Mouse (Mus musculus) right cerebral cortex, postnatal 4 days (tissue): ENCODE data around the gene Gm11146.
A peak's percentile ranks its signal among the peaks of the same experiment; 100 is the strongest.

Experiments used
- DNase-seq: peaks from one replicate; pipeline ENCODE4 v3.0.0-alpha.2; 2022

Gm11146 gene

GRCm38 (mm10) chr16:77601994-77602393 is at the start of gene Gm11146:
Gm11146 (minus strand) TSS chr16:77602094.
- DNase-seq, result no peak

DNA sequence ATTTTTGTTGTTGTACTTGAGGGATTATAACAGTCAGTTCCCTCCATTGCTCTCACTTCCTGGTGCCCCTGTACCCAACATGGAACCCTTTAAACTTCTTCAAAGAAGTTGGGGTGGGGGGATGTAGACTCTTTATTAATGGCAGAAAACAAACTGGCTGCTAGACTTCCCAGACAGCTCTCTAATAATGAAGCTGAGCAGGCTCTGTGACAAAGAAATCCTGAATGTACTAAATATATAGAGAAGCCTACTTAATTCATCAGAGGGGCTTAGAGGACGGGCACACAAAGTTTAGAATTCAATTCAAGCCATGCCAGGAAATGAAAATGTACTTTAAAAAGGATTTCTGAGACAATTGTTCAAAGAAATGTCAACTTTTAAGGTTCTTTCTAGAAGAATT is 48.7 kb upstream of the Gm11146 start:
- no peak for DNase-seq

DNA sequence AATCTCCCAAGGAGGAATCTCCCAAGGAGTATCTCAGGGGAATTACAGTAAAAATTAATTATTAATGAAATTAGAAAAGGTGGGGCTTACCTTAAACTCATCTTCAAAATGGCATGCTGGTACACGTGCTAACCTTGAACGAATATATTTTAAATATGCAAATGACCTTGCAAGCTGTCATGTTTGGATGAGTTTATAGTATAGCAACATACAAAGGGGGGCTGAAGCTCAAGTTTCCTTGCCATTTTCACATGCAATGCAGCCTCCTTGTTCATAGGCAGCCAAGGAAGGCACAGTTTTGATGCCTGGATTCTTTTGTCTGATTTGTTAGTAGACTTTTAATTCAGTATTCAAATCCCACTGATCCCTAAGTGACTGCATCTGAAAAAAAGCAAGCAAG is 47.1 kb upstream of the Gm11146 start:
- no peak for DNase-seq

GRCm38 (mm10) chr16:77648181-77648580 is 46.3 kb upstream of the Gm11146 start:
- DNase-seq, result no peak

GRCm38 (mm10) chr16:77646146-77646545 is 44.3 kb upstream of the Gm11146 start:
- DNase-seq, result no peak

GRCm38 (mm10) chr16:77644976-77645375 is 43.1 kb upstream of the Gm11146 start:
- DNase-seq, result no peak

DNA sequence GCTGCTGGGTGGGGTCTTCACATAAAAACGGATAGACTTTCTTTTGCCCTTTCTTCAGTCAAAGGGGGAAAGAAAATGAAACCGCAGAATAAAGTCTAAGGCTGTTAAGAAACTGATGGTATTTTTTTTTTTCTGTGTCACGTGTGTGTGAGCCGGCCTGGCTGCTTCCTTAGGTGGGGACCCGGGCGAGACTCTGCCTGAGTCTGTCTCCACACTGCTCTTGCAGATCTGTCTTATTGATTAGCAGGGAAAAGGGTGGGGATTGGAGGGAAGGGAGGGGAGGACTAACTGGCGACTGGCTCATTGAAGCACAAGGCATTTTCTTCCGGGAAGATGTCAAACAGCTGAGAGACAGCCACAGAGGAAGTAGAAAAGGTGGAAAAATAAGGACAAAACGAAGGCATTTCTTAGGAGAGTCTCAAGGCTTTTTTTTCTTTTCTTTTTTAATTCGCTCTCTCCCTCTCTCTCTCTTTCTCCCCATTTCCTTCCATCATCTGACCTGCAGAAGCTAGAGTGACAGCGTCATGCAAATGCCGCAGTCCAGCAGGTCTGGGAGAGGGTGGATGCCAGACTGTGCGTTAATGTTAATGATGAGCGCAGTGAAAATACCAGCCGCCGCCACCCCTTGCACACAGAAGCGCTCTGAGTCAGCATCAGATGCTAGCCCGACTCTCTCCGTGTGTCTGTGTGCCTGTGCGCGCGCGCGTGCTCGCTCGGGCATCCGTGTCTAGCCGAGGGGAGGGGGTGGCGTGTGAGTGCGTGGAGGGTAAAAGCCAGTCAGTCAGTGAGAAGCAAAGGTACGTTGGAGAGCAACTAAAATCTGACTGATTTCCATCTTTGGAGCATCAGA is 42.2 kb upstream of the Gm11146 start:
- peak; percentile 82 for DNase-seq

DNA sequence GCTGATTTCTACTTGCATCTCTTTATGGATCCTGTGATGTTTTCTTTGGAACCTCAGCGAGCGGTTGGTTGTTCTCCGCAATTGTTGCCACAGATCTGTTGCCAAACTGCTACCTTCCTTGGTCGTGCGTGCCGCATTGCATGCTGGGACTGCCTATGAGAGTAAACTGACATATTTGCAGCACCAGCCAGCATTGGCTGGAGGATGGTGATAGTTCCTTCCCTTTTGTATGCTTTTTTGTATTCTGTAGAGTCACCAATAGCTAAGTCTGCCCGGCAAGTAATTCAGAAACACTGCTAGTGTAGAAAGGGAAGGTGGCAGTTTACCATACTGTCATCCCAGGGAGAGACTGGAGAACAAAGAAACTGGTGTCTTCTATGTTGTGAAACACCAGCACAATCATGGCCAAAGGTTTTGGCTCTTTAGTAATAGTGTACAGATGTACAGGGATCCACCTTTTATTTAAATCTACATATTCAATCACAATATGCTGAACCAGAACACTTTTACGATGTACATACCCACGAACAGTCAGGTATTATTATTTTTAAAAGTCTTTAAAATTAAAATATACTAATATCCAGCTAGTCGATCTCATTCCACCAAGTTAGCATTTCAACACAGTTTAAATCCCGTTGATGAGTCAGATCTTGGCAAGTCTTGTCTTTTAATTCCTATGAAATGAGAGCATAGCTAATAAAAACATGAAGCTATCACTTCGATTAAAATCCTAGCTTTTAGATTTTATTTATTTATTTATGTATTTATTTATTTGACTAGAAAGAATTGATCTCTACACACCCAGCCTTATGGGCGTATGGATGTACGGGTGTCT is 41.4 kb upstream of the Gm11146 start:
- DNase-seq, result peak; percentile 63

- DNase-seq, result no peak
Measured at GRCm38 (mm10) chr16:77636497-77636896, 34.6 kb upstream of the Gm11146 start.

GRCm38 (mm10) chr16:77632315-77632881 is 30.5 kb upstream of the Gm11146 start:
- DNase-seq, result no peak

DNA sequence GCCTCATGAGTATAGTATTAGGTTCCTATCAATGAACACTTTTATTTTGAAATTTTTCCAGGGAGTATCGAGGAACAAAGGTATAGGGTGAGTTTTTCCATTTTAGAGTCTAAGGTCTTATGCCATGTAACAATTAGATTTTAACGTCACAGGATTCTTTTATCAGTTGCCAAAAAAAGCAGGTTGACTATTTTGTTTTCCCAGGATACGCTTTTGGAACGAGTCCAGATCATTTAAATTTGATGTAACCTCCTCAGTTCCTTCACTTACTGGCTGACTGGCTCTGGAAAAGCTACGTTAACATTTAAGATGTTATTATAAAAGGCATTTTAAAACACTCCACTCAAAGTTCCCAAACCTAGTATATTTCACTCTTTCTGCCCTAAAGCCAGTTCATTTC is 20.8 kb upstream of the Gm11146 start:
- DNase-seq, result no peak

GRCm38 (mm10) chr16:77602581-77602980 is 687 bp upstream of the Gm11146 start:
- DNase-seq, result no peak

GRCm38 (mm10) chr16:77598787-77599186 is 3.1 kb downstream of the Gm11146 start:
- DNase-seq, result no peak

DNA sequence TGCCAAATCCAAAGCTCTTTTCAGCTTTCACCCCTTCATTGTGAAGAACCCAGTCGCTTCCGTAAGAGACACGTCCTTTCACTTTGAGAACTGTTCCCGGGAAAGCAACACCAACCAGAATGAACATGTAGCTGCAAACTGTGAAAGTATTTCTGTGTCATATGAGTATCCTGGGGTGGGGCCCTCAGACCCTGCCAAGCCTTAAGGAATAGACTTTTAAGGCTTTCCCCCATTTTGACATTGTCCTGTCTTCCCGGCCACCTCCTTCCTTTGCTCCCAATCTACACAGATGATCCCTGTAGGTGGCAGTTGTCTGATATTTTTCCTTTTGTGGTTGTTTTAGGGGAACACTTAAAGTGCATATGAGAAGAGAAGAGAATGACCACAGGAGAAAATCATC is 5.3 kb downstream of the Gm11146 start:
- DNase-seq, result peak; percentile 29

DNA sequence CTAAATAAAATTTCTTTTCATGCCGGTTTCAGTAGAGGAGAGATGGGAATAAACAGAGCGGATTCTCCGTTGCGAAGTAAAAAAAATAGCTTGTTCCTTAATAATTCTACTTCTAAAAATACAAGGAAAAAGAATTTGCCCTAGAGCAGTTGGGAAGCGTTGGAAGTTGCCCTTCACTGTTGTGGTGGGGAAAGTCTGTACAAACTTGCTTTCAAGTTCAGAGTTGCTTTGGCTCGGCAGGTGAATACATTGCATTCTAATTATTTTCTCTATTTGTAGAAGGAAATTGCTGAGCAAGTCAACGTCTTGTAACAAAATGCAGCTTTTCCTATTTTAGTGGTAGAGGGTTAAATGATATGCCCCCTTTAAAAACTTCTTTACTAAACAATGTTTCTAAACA is 6.2 kb downstream of the Gm11146 start:
- no peak for DNase-seq

- peak; percentile 67 for DNase-seq
Measured at GRCm38 (mm10) chr16:77594553-77594952, 7.3 kb downstream of the Gm11146 start.

- DNase-seq, result peak; percentile 79
Measured at GRCm38 (mm10) chr16:77593828-77594421, 8.0 kb downstream of the Gm11146 start.

DNA sequence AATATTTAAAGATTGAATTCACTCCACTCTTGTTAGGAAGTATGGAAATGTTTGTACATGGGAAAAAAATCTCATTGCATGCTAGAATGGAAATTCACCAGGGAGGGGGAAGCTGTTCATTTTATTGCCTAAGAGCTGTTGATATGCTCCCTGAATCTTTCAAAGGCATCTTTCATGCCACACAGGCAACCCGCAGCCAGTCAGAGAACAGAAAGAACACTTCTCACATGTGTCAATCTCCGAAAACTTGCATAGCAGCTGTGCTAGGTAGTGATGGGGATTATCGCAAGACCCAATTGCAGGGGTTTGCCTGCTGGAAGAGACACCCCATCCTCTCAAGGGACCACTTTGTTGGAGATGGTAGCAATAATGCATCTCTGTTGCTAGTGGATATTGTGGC is 8.9 kb downstream of the Gm11146 start:
- DNase-seq, result no peak

GRCm38 (mm10) chr16:77573036-77573435 is 28.9 kb downstream of the Gm11146 start:
- DNase-seq, result no peak

GRCm38 (mm10) chr16:77569457-77569856 is 32.4 kb downstream of the Gm11146 start:
- no peak for DNase-seq

GRCm38 (mm10) chr16:77568384-77568783 is 33.5 kb downstream of the Gm11146 start:
- DNase-seq, result no peak

GRCm38 (mm10) chr16:77562852-77563251 is 39.0 kb downstream of the Gm11146 start:
- DNase-seq, result no peak

GRCm38 (mm10) chr16:77556446-77557105 is 45.3 kb downstream of the Gm11146 start:
- no peak for DNase-seq
